In the genomic region with DNA sequence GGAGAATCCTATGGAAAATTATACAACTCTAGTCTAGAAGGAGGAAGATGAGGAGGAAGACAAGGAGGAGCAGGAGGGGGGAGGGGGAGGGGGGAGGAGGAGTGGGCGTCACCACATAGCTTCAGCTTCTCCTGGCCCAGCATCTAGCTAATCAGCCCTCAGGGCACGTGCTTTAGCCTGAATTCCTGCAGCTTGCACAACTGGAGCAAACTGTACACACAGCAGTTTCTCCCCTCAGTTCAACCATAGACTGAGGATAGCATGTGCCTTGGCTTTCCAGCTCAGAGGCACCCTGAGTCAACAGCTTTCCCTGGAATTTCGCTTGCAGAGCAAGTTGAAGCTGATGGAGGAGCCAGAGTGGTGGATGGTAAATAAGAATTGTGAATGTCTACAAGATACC, we compare ENCODE assay signal across 17 mouse cellular contexts. TPM values are rescaled to one million over a fixed set of nuclear protein-coding genes. Genes with fewer than 3 reads are reported as not detected.
DNase-seq lines count a peak whose midpoint lies in the region; ATAC-seq lines count a peak whose summit lies in the region.
"Had no signal": no experiment of that assay in that cellular context is flagged by ENCODE, and none has a peak within 500 bp of the region (broad histone marks: within the 10 kb centered on the region; RNA-seq: fewer than 3 reads in every experiment).

No protein-coding gene starts in this region.

- DNase-seq in kidney, adult 9 months = peak; percentile 39
- peak; percentile 85 for DNase-seq in yolk sac, embryonic 10.5 days (ENCODE audit: low spot score)
- DNase-seq in spleen, adult 18-20 months = no peak
- DNase-seq in spleen, adult 12 weeks (ENCODE audit: low spot score) = no peak
- no peak for DNase-seq in hindbrain, embryonic 14.5 days (ENCODE audit: low spot score)
- DNase-seq: cerebellum, adult 2 months; forebrain, postnatal 0 days; gastrocnemius, adult 2 months; heart, adult 18-20 months; thymus, postnatal 25 days had no signal

- no peak overlapping the region for H3K27ac ChIP-seq in liver, embryonic 16.5 days (ENCODE audit: low read length)
- H3K27ac ChIP-seq in liver, embryonic 12.5 days = no peak overlapping the region
- H3K27ac ChIP-seq in lung, embryonic 15.5 days = peak overlapping the region; percentile 51; the same call in 1 of the 2 replicates
- no peak overlapping the region for H3K27ac ChIP-seq in hindbrain, embryonic 14.5 days
- H3K27ac ChIP-seq: gastrocnemius, adult 2 months; heart, embryonic 15.5 days; limb, embryonic 10.5 days; liver, embryonic 14.5 days had no signal

- ATAC-seq in liver, embryonic 16.5 days (ENCODE audit: low read depth) = peak; percentile 24; the same call in 1 of the 2 replicates
- no peak for ATAC-seq in liver, embryonic 12.5 days
- 0 out of 2 replicates have a peak, but pooled peaks have one; percentile 57 for ATAC-seq in lung, embryonic 15.5 days (ENCODE audit: borderline replicate concordance, extremely low read depth, low FRiP score, low TSS enrichment)
- no peak for ATAC-seq in hindbrain, embryonic 14.5 days (ENCODE audit: low FRiP score)
- ATAC-seq: forebrain, postnatal 0 days; Patski had no signal

- H3K27me3 ChIP-seq in liver, embryonic 16.5 days (ENCODE audit: control insufficient read depth, insufficient read depth, low read depth, low read length) = no peaks in the 10 kb centered on the region
- peaks cover 36% of the 10 kb centered on the region for H3K27me3 ChIP-seq in liver, embryonic 12.5 days (replicated peaks)
- H3K27me3 ChIP-seq in lung, embryonic 15.5 days = no peaks in the 10 kb centered on the region
- no peaks in the 10 kb centered on the region for H3K27me3 ChIP-seq in hindbrain, embryonic 14.5 days (ENCODE audit: control insufficient read depth, insufficient read depth, low read length)

- no peak overlapping the region for H3K9ac ChIP-seq in liver, embryonic 16.5 days (ENCODE audit: low read depth, low read length)
- no peak overlapping the region for H3K9ac ChIP-seq in liver, embryonic 12.5 days
- no peak overlapping the region for H3K9ac ChIP-seq in lung, embryonic 15.5 days
- no peak overlapping the region for H3K9ac ChIP-seq in hindbrain, embryonic 14.5 days
- H3K9ac ChIP-seq: forebrain, postnatal 0 days; heart, embryonic 15.5 days; liver, embryonic 14.5 days had no signal

- no peaks in the 10 kb centered on the region for H3K9me3 ChIP-seq in liver, embryonic 16.5 days (replicated peaks; ENCODE audit: control insufficient read depth, low read length)
- H3K9me3 ChIP-seq in liver, embryonic 12.5 days (replicated peaks) = no peaks in the 10 kb centered on the region
- no peaks in the 10 kb centered on the region for H3K9me3 ChIP-seq in lung, embryonic 15.5 days
- no peaks in the 10 kb centered on the region for H3K9me3 ChIP-seq in hindbrain, embryonic 14.5 days (ENCODE audit: control insufficient read depth, low read length)
- H3K9me3 ChIP-seq: heart, embryonic 15.5 days; limb, embryonic 10.5 days had no signal

- no peaks in the 10 kb centered on the region for H3K36me3 ChIP-seq in liver, embryonic 16.5 days (ENCODE audit: control insufficient read depth, insufficient read depth)
- H3K36me3 ChIP-seq in liver, embryonic 12.5 days = no peaks in the 10 kb centered on the region
- no peaks in the 10 kb centered on the region for H3K36me3 ChIP-seq in lung, embryonic 15.5 days
- H3K36me3 ChIP-seq in hindbrain, embryonic 14.5 days (replicated peaks; ENCODE audit: control insufficient read depth, insufficient read depth) = no peaks in the 10 kb centered on the region
- H3K36me3 ChIP-seq: heart, embryonic 15.5 days; limb, embryonic 10.5 days had no signal

- H3K4me1 ChIP-seq in liver, embryonic 16.5 days (ENCODE audit: control insufficient read depth, low read depth, low read length) = no peaks in the 10 kb centered on the region
- no peaks in the 10 kb centered on the region for H3K4me1 ChIP-seq in liver, embryonic 12.5 days
- no peaks in the 10 kb centered on the region for H3K4me1 ChIP-seq in lung, embryonic 15.5 days
- no peaks in the 10 kb centered on the region for H3K4me1 ChIP-seq in hindbrain, embryonic 14.5 days (replicated peaks; ENCODE audit: control insufficient read depth, insufficient read depth, low read length)
- H3K4me1 ChIP-seq: heart, embryonic 15.5 days had no signal

- WGBS in liver, embryonic 16.5 days (ENCODE audit: insufficient replicate concordance) = 26% methylated on average over 3 of the region's 3 CpGs
- 28% methylated on average over 3 of the region's 3 CpGs for WGBS in liver, embryonic 12.5 days (ENCODE audit: insufficient replicate concordance)
- 23% methylated on average over 3 of the region's 3 CpGs for WGBS in lung, embryonic 15.5 days
- 56% methylated on average over 3 of the region's 3 CpGs for WGBS in hindbrain, embryonic 14.5 days

- H3K4me3 ChIP-seq in liver, embryonic 16.5 days (ENCODE audit: low read depth, low read length) = no peak overlapping the region
- no peak overlapping the region for H3K4me3 ChIP-seq in liver, embryonic 12.5 days
- H3K4me3 ChIP-seq in lung, embryonic 15.5 days = 0 out of 2 replicates have a peak overlapping the region, but pooled peaks have one; percentile 2
- H3K4me3 ChIP-seq in hindbrain, embryonic 14.5 days (replicated peaks; ENCODE audit: low read length) = no peak overlapping the region
- H3K4me3 ChIP-seq: gastrocnemius, adult 2 months; heart, embryonic 15.5 days; limb, embryonic 10.5 days had no signal

- H3K4me2 ChIP-seq in liver, embryonic 16.5 days (ENCODE audit: low read depth, low read length) = no peak overlapping the region
- H3K4me2 ChIP-seq in liver, embryonic 12.5 days = no peak overlapping the region
- H3K4me2 ChIP-seq in lung, embryonic 15.5 days = peak overlapping the region; percentile 23
- H3K4me2 ChIP-seq in hindbrain, embryonic 14.5 days (replicated peaks) = no peak overlapping the region
- H3K4me2 ChIP-seq: heart, embryonic 15.5 days had no signal

RNA-seq across cellular contexts. Expression of a gene that starts 10.5 kb away (rescaled TPM):
- 28.9 and 30.4 TPM in 2 replicates for polyA plus RNA-seq in liver, embryonic 16.5 days (2015; fragmentation: Nextera tagmentation; extraction: Ambion mirVana)
- polyA plus RNA-seq in liver, embryonic 12.5 days (2016; fragmentation: Nextera tagmentation; extraction: Ambion mirVana) = 55.2 and 56.6 TPM in 2 replicates
- polyA plus RNA-seq in lung, embryonic 15.5 days (2015; fragmentation: Nextera tagmentation; extraction: Ambion mirVana) = 81.8 and 83.2 TPM in 2 replicates
- 85.4 and 93.7 TPM in 2 replicates for polyA plus RNA-seq in hindbrain, embryonic 14.5 days (2014; fragmentation: Nextera tagmentation; extraction: Ambion mirVana)

Comparison
In these comparisons a context has a peak if more than half of its experiments do, and no peak if none do; other contexts are left out.
1. ATAC-seq: peak in liver, embryonic 16.5 days (single experiment) and lung, embryonic 15.5 days (single experiment); none in liver, embryonic 12.5 days (single experiment) and hindbrain, embryonic 14.5 days (single experiment).
2. DNase-seq: peak in kidney, adult 9 months (single experiment) and yolk sac, embryonic 10.5 days (single experiment); none in spleen, adult 18-20 months (0 of 2), spleen, adult 12 weeks (single experiment) and hindbrain, embryonic 14.5 days (single experiment).